Mouse (Mus musculus): ENCODE data around the gene Ino80.

DNA sequence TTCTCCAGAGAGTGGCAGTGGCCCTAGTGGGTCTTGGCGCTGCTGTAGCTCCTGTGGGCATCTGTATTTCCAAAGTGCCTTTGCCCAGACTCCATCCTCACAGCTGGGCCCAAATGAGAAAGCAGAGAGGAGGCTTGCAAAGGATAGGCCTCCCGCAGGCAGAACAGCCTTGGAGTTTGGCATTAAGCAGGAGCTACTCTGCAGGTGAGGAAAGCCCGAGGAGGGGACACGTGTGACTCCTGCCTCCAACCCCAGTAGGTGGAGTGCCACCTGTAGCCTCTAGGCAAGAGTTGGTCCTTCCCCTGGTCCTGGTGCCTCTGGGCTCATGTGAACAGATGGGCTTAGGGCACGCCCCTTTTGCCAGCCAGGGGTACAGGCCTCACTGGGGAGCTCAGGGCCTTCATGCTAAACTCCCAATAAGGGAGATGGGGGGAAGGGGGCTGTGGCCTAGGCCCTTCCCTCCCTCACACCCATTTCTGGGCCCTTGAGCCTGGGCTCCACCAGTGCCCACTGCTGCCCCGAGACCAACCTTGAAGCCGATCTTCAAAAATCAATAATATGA is 142.4 kb downstream of the Ino80 start:
- TF ChIP-seq POLR2A (IDR thresholded peaks at IDR 0.05; ENCODE audit: low read depth, low read length) (no peak), CTCF (IDR thresholded peaks at IDR 0.05; ENCODE audit: extremely low read depth, insufficient read depth, insufficient read length, insufficient replicate concordance) (no peak)

All from spleen, adult 2 months (tissue).